Mouse (Mus musculus): Measurements from ENCODE around the gene Zfp672. TPM values are rescaled to one million over a fixed set of nuclear protein-coding genes. Genes with fewer than 3 reads are reported as not detected.
"Not testable (repeated sequence)": the region's sequence is repeated elsewhere in the genome, so short reads cannot be mapped to it uniquely, and the experiment has no call there.

Gene Zfp672
- polyA plus RNA-seq, 1 experiment from 2014 or later = 7.9 TPM

GRCm38 (mm10) chr11:58314069-58314468 lies 16.1 kb downstream of the Zfp672 start:
- WGBS (ENCODE audit: missing documents) = 95% methylated on average over 6 of the region's 6 CpGs
- Histone ChIP-seq H3K79me2 (ENCODE audit: inconsistent target) (no peaks in the 10 kb centered on the region), H3K36me3 (ENCODE audit: inconsistent target) (peaks cover 20% of the 10 kb centered on the region), H3K4me3 (ENCODE audit: inconsistent target) (no peak overlapping the region), H3K27ac (no peak overlapping the region)

- H3K36me3 ChIP-seq (ENCODE audit: inconsistent target) = no peaks in the 10 kb centered on the region
- no peak overlapping the region for H3K4me3 ChIP-seq (ENCODE audit: inconsistent target)
- WGBS (ENCODE audit: missing documents) = 96% methylated on average over 9 of the region's 9 CpGs
- no peaks in the 10 kb centered on the region for H3K79me2 ChIP-seq (ENCODE audit: inconsistent target)
- H3K27ac ChIP-seq = no peak overlapping the region
Observed at GRCm38 (mm10) chr11:58308661-58309060, 21.5 kb downstream of the Zfp672 start.

GRCm38 (mm10) chr11:58307411-58308080 lies 22.6 kb downstream of the Zfp672 start:
- WGBS (ENCODE audit: missing documents) = 2% methylated on average over 42 of the region's 42 CpGs
- H3K4me3 ChIP-seq (ENCODE audit: inconsistent target) = peak overlapping the region; percentile 34
- H3K36me3 ChIP-seq (ENCODE audit: inconsistent target) = no peaks in the 10 kb centered on the region
- H3K27ac ChIP-seq = no peak overlapping the region
- H3K79me2 ChIP-seq (ENCODE audit: inconsistent target) = no peaks in the 10 kb centered on the region

GRCm38 (mm10) chr11:58306860-58307308 lies 23.3 kb downstream of the Zfp672 start, which contains the start of gene Zfp692:
Zfp692 (plus strand) TSS chr11:58307069.
- WGBS (ENCODE audit: missing documents) = under 1% methylated on average over 34 of the region's 34 CpGs
- Histone ChIP-seq H3K4me3 (ENCODE audit: inconsistent target) (peak within 1 kb of the TSS; percentile 34), H3K79me2 (ENCODE audit: inconsistent target) (no peaks in the 10 kb centered on the region), H3K36me3 (ENCODE audit: inconsistent target) (no peaks in the 10 kb centered on the region), H3K27ac (no peak within 1 kb of the TSS)

GRCm38 (mm10) chr11:58305299-58305698 lies 24.8 kb downstream of the Zfp672 start:
- H3K79me2 ChIP-seq (ENCODE audit: inconsistent target); H3K27ac ChIP-seq; H3K4me3 ChIP-seq (ENCODE audit: inconsistent target); H3K36me3 ChIP-seq (ENCODE audit: inconsistent target): not testable (repeated sequence)
- WGBS (ENCODE audit: missing documents) = 86% methylated on average over 3 of the region's 8 CpGs

GRCm38 (mm10) chr11:58303594-58303993 lies 26.5 kb downstream of the Zfp672 start:
- no peak overlapping the region for H3K27ac ChIP-seq

GRCm38 (mm10) chr11:58302774-58303445 lies 27.2 kb downstream of the Zfp672 start:
- H3K36me3 ChIP-seq (ENCODE audit: inconsistent target) = no peaks in the 10 kb centered on the region
- WGBS (ENCODE audit: missing documents) = 4% methylated on average over 26 of the region's 26 CpGs
- peak overlapping the region; percentile 72 for H3K4me3 ChIP-seq (ENCODE audit: inconsistent target)
- no peaks in the 10 kb centered on the region for H3K79me2 ChIP-seq (ENCODE audit: inconsistent target)
- peak overlapping the region; percentile 71 for H3K27ac ChIP-seq

More at GRCm38 (mm10) chr11:58303594-58303993, 26.5 kb downstream of the Zfp672 start:
- Histone ChIP-seq H3K79me2 (ENCODE audit: inconsistent target) (no peaks in the 10 kb centered on the region), H3K36me3 (ENCODE audit: inconsistent target) (no peaks in the 10 kb centered on the region), H3K4me3 (ENCODE audit: inconsistent target) (no peak overlapping the region; the same call in 1 of the 2 replicates)
- WGBS (ENCODE audit: missing documents) = 75% methylated on average over 7 of the region's 7 CpGs

GRCm38 (mm10) chr11:58301837-58302754 lies 28.0 kb downstream of the Zfp672 start:
- peak overlapping the region; percentile 72 for H3K4me3 ChIP-seq (ENCODE audit: inconsistent target)
- H3K36me3 ChIP-seq (ENCODE audit: inconsistent target) = no peaks in the 10 kb centered on the region
- under 1% methylated on average over 36 of the region's 36 CpGs for WGBS (ENCODE audit: missing documents)
- no peaks in the 10 kb centered on the region for H3K79me2 ChIP-seq (ENCODE audit: inconsistent target)
- H3K27ac ChIP-seq = peak overlapping the region; percentile 71

GRCm38 (mm10) chr11:58301057-58301456 lies 29.1 kb downstream of the Zfp672 start:
- H3K79me2 ChIP-seq (ENCODE audit: inconsistent target) = no peaks in the 10 kb centered on the region
- peak overlapping the region; percentile 72 for H3K4me3 ChIP-seq (ENCODE audit: inconsistent target)
- no peaks in the 10 kb centered on the region for H3K36me3 ChIP-seq (ENCODE audit: inconsistent target)
- H3K27ac ChIP-seq = no peak overlapping the region
- 26% methylated on average over 13 of the region's 13 CpGs for WGBS (ENCODE audit: missing documents)

- no peaks in the 10 kb centered on the region for H3K79me2 ChIP-seq (ENCODE audit: inconsistent target)
- H3K4me3 ChIP-seq (ENCODE audit: inconsistent target) = no peak overlapping the region
- 88% methylated on average over 6 of the region's 6 CpGs for WGBS (ENCODE audit: missing documents)
- no peak overlapping the region for H3K27ac ChIP-seq
- H3K36me3 ChIP-seq (ENCODE audit: inconsistent target) = no peaks in the 10 kb centered on the region
Observed at GRCm38 (mm10) chr11:58297396-58297795, 32.7 kb downstream of the Zfp672 start.

- Histone ChIP-seq H3K36me3 (ENCODE audit: inconsistent target) (no peaks in the 10 kb centered on the region), H3K27ac (no peak overlapping the region), H3K79me2 (ENCODE audit: inconsistent target) (no peaks in the 10 kb centered on the region), H3K4me3 (ENCODE audit: inconsistent target) (no peak overlapping the region)
- WGBS (ENCODE audit: missing documents) = 74% methylated on average over 4 of the region's 4 CpGs
Observed at GRCm38 (mm10) chr11:58292791-58293190, 37.3 kb downstream of the Zfp672 start.

GRCm38 (mm10) chr11:58290812-58291211 lies 39.3 kb downstream of the Zfp672 start:
- no peak overlapping the region for H3K27ac ChIP-seq
- H3K79me2 ChIP-seq (ENCODE audit: inconsistent target) = no peaks in the 10 kb centered on the region
- no peaks in the 10 kb centered on the region for H3K36me3 ChIP-seq (ENCODE audit: inconsistent target)
- WGBS (ENCODE audit: missing documents) = 84% methylated on average over 4 of the region's 4 CpGs
- H3K4me3 ChIP-seq (ENCODE audit: inconsistent target) = no peak overlapping the region

GRCm38 (mm10) chr11:58289992-58290682 lies 40.0 kb downstream of the Zfp672 start:
- Histone ChIP-seq H3K36me3 (ENCODE audit: inconsistent target) (no peaks in the 10 kb centered on the region), H3K4me3 (ENCODE audit: inconsistent target) (no peak overlapping the region), H3K27ac (no peak overlapping the region), H3K79me2 (ENCODE audit: inconsistent target) (no peaks in the 10 kb centered on the region)
- 21% methylated on average over 9 of the region's 9 CpGs for WGBS (ENCODE audit: missing documents)

- Histone ChIP-seq H3K79me2 (ENCODE audit: inconsistent target) (no peaks in the 10 kb centered on the region), H3K4me3 (ENCODE audit: inconsistent target) (no peak overlapping the region), H3K36me3 (ENCODE audit: inconsistent target) (no peaks in the 10 kb centered on the region), H3K27ac (no peak overlapping the region)
- 46% methylated on average over 5 of the region's 5 CpGs for WGBS (ENCODE audit: missing documents)
Observed at GRCm38 (mm10) chr11:58282518-58282917, 47.6 kb downstream of the Zfp672 start.

Measured in macrophage (primary cell).